Mouse (Mus musculus): ENCODE measurements around the gene Rbfox2. TPM values are rescaled to one million over a fixed set of nuclear protein-coding genes. Genes with fewer than 3 reads are reported as not detected.
"Not testable (repeated sequence)": the region's sequence is repeated elsewhere in the genome, so short reads cannot be mapped to it uniquely, and the experiment has no call there.

The Rbfox2 gene
- polyA plus RNA-seq, 1 experiment from 2014 or later: 57.8 TPM

DNA sequence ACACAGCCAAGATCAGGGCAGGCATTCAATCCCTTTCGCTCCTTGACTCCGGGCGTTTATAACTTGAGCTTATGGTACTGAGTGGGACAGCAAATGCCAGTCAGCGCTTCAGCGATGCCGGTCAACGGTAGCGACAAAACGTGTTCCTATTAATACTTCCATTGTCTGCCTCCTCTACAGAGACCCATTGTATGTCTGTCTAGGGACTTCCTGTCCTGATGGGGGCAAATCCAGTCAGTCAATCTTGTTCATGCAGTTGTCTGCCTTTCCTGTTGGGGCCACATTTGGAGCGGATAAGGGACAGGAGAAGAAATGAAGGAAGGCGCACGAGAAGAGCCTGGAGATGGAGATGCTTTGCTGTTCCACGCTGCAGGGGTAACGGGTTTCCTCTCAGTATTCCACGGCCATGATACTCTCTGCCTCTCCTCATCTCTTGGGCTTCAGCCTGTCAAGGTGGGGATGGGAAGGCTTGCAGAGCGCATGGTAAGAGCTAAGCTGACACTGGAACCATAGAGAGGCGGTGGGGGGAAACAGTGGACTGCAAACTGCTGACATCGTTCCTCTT, 36.2 kb upstream of the Rbfox2 start:
- peak overlapping the region; percentile 58 for H3K4me2 ChIP-seq
- H3K9me3 ChIP-seq: no peaks in the 10 kb centered on the region
- peak overlapping the region; percentile 94 for H3K27ac ChIP-seq
- H3K4me1 ChIP-seq: peaks cover 47% of the 10 kb centered on the region
- WGBS: 16% methylated on average over 18 of the region's 18 CpGs
- no peaks in the 10 kb centered on the region for H3K36me3 ChIP-seq
- peak overlapping the region; percentile 58 for H3K9ac ChIP-seq
- ATAC-seq (ENCODE audit: insufficient number of reproducible peaks, insufficient read depth, low FRiP score, low TSS enrichment, low read depth): no peak
- H3K27me3 ChIP-seq: no peaks in the 10 kb centered on the region
- H3K4me3 ChIP-seq: peak overlapping the region; percentile 25

GRCm38 (mm10) chr15:77342005-77342404, 35.2 kb upstream of the Rbfox2 start:
- no peak overlapping the region for H3K9ac ChIP-seq
- H3K27ac ChIP-seq: no peak overlapping the region
- 90% methylated on average over 6 of the region's 6 CpGs for WGBS
- H3K4me1 ChIP-seq: peaks cover 56% of the 10 kb centered on the region
- H3K36me3 ChIP-seq: no peaks in the 10 kb centered on the region
- no peaks in the 10 kb centered on the region for H3K9me3 ChIP-seq
- no peak for ATAC-seq (ENCODE audit: insufficient number of reproducible peaks, insufficient read depth, low FRiP score, low TSS enrichment, low read depth)
- H3K4me2 ChIP-seq: no peak overlapping the region
- no peak overlapping the region for H3K4me3 ChIP-seq
- H3K27me3 ChIP-seq: no peaks in the 10 kb centered on the region

DNA sequence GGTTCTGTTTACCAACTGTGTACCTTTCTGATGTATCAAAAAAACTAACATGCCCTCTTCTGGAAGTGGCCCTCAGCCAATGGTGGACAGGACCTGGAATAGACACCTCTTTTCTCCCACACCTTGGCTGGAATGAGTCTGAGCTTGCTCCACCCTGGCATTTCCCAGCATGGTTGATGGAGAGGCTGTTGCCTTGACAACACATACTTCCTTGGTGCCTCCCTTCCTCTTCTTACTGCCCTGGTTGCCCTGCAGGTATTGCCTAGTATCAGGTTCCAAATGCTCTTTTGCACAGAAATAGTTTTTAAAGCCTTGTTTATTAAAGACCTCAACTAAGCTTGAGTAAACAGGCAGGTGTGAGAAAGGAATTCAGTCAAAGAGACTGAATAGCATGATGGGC, 33.8 kb upstream of the Rbfox2 start:
- ATAC-seq (ENCODE audit: insufficient number of reproducible peaks, insufficient read depth, low FRiP score, low TSS enrichment, low read depth): no peak
- Histone ChIP-seq H3K4me1 (peaks cover 69% of the 10 kb centered on the region), H3K9ac (no peak overlapping the region), H3K4me3 (no peak overlapping the region), H3K27ac (no peak overlapping the region), H3K4me2 (no peak overlapping the region), H3K9me3 (no peaks in the 10 kb centered on the region), H3K36me3 (no peaks in the 10 kb centered on the region), H3K27me3 (no peaks in the 10 kb centered on the region)

- Histone ChIP-seq H3K9ac (no peak overlapping the region), H3K9me3 (no peaks in the 10 kb centered on the region), H3K4me2 (no peak overlapping the region), H3K4me3 (no peak overlapping the region), H3K36me3 (no peaks in the 10 kb centered on the region), H3K27me3 (no peaks in the 10 kb centered on the region), H3K4me1 (peaks cover 58% of the 10 kb centered on the region), H3K27ac (no peak overlapping the region)
- WGBS: 26% methylated on average over 8 of the region's 8 CpGs
- ATAC-seq (ENCODE audit: insufficient number of reproducible peaks, insufficient read depth, low FRiP score, low TSS enrichment, low read depth): no peak
These were observed 32.2 kb upstream of the Rbfox2 start for GRCm38 (mm10) chr15:77338924-77339429.

GRCm38 (mm10) chr15:77338451-77338850, 31.6 kb upstream of the Rbfox2 start:
- ATAC-seq (ENCODE audit: insufficient number of reproducible peaks, insufficient read depth, low FRiP score, low TSS enrichment, low read depth): no peak
- Histone ChIP-seq H3K27ac (peak overlapping the region; percentile 60), H3K4me3 (no peak overlapping the region), H3K9me3 (no peaks in the 10 kb centered on the region), H3K4me2 (no peak overlapping the region), H3K36me3 (no peaks in the 10 kb centered on the region), H3K27me3 (no peaks in the 10 kb centered on the region), H3K9ac (no peak overlapping the region), H3K4me1 (peaks cover 53% of the 10 kb centered on the region)
- 64% methylated on average over 7 of the region's 7 CpGs for WGBS

- Histone ChIP-seq H3K9ac (no peak overlapping the region), H3K4me2 (no peak overlapping the region), H3K36me3 (no peaks in the 10 kb centered on the region), H3K27me3 (no peaks in the 10 kb centered on the region), H3K4me3 (no peak overlapping the region), H3K9me3 (no peaks in the 10 kb centered on the region), H3K27ac (peak overlapping the region; percentile 60), H3K4me1 (peaks cover 47% of the 10 kb centered on the region)
- no peak for ATAC-seq (ENCODE audit: insufficient number of reproducible peaks, insufficient read depth, low FRiP score, low TSS enrichment, low read depth)
- WGBS: 64% methylated on average over 3 of the region's 3 CpGs
These were observed 31.1 kb upstream of the Rbfox2 start for GRCm38 (mm10) chr15:77337926-77338325.

DNA sequence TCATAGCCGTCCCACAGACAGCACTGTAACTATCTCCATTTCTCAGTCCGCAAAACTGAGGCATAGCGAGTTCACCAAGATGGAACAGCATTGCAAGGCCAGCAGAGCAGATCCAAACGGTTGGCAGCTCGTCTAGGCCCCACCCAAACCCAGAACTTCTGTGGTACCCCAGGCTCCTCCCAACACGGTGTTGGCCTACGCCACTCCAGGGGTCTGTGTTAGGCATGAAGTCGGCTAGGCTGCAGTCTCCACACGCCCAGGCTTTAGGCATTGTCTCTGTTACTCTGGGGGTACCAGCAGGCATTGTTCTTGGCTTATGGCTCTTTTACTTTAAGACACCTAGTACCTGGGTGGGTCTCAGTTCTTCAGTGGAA, 30.2 kb upstream of the Rbfox2 start:
- peak overlapping the region; percentile 58 for H3K9ac ChIP-seq
- peaks cover 41% of the 10 kb centered on the region for H3K4me1 ChIP-seq
- ATAC-seq (ENCODE audit: insufficient number of reproducible peaks, insufficient read depth, low FRiP score, low TSS enrichment, low read depth): 0 out of 2 replicates have a peak, but pooled peaks have one; percentile 8
- peak overlapping the region; percentile 57 for H3K4me2 ChIP-seq
- no peaks in the 10 kb centered on the region for H3K9me3 ChIP-seq
- H3K4me3 ChIP-seq: peak overlapping the region; percentile 21; the same call in 1 of the 2 replicates
- H3K27me3 ChIP-seq: no peaks in the 10 kb centered on the region
- H3K27ac ChIP-seq: peak overlapping the region; percentile 92
- H3K36me3 ChIP-seq: no peaks in the 10 kb centered on the region
- WGBS: 32% methylated on average over 9 of the region's 9 CpGs

DNA sequence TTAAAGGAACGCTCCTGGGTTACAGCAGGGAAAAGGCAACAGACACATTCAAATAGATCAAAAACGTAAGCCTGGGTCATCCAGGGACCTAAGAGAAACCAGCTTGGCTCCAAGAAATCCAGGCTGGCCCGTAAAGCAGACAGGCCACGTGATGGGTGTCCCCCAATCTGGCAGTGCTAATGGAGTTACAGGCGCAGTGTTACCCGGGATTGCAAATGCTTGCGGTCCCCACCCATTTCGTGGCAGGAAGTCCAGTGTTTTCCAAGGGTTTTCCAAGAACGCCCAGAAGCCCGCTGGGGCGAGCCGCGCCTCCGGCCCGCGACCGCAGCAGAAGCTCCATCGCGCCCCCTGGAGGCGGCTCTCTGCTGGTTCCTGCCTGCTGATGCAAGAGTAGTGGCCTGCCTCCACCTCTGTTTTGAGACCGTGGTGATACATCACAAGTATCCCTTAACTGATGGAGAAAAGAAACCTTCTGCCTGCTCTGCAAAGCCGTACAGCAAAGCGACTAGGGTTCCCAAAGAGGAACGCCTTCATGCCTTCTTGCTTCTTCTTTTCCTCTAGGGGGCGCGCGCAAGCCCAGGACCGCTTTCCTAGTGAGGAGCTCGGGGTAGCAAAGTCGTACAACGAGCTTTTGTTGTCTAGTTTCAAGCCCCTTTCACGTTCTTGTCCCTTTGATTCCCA, 29.6 kb upstream of the Rbfox2 start:
- H3K4me2 ChIP-seq: peak overlapping the region; percentile 57
- H3K27ac ChIP-seq: peak overlapping the region; percentile 92
- H3K4me3 ChIP-seq: peak overlapping the region; percentile 21
- H3K9ac ChIP-seq: peak overlapping the region; percentile 58
- H3K4me1 ChIP-seq: peaks cover 43% of the 10 kb centered on the region
- H3K9me3 ChIP-seq: no peaks in the 10 kb centered on the region
- H3K27me3 ChIP-seq: no peaks in the 10 kb centered on the region
- ATAC-seq (ENCODE audit: insufficient number of reproducible peaks, insufficient read depth, low FRiP score, low TSS enrichment, low read depth): peak; percentile 71
- WGBS: 1% methylated on average over 32 of the region's 32 CpGs
- H3K36me3 ChIP-seq: no peaks in the 10 kb centered on the region

DNA sequence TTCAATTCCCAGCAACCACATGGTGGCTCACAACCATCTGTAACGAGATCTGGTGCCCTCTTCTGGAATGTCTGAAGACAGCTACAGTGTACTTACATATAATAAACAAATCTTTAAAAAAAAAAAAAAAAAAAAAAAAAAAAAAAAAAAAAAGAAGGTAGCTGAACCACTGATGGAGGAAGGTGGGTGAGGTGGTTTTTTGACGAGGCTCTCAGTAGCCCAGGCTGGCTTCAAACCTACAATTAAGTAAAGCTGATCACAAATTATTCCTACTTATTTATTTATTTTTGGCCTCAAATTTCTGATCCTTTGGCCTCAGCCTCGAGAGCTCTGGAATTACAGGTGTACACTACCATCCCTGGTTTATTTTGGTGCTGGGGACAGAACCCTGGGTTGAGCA, 28.4 kb upstream of the Rbfox2 start:
- not testable (repeated sequence) for H3K27me3 ChIP-seq; H3K4me2 ChIP-seq; H3K36me3 ChIP-seq; H3K9me3 ChIP-seq; H3K9ac ChIP-seq; H3K4me3 ChIP-seq; ATAC-seq (ENCODE audit: insufficient number of reproducible peaks, insufficient read depth, low FRiP score, low TSS enrichment, low read depth)
- peak overlapping the region; percentile 92; the same call in 1 of the 2 replicates for H3K27ac ChIP-seq
- peaks cover 44% of the 10 kb centered on the region for H3K4me1 ChIP-seq
- WGBS: 83% methylated on average over 3 of the region's 3 CpGs

GRCm38 (mm10) chr15:77332272-77332991, 25.6 kb upstream of the Rbfox2 start:
- WGBS: 78% methylated on average over 7 of the region's 7 CpGs
- no peaks in the 10 kb centered on the region for H3K9me3 ChIP-seq
- no peaks in the 10 kb centered on the region for H3K36me3 ChIP-seq
- no peak overlapping the region for H3K9ac ChIP-seq
- H3K4me1 ChIP-seq: peaks cover 21% of the 10 kb centered on the region
- H3K4me2 ChIP-seq: no peak overlapping the region
- H3K27me3 ChIP-seq: no peaks in the 10 kb centered on the region
- no peak overlapping the region for H3K4me3 ChIP-seq
- ATAC-seq (ENCODE audit: insufficient number of reproducible peaks, insufficient read depth, low FRiP score, low TSS enrichment, low read depth): no peak
- no peak overlapping the region for H3K27ac ChIP-seq

- H3K4me3 ChIP-seq: no peak overlapping the region
- no peak for ATAC-seq (ENCODE audit: insufficient number of reproducible peaks, insufficient read depth, low FRiP score, low TSS enrichment, low read depth)
- H3K27ac ChIP-seq: no peak overlapping the region
- H3K4me2 ChIP-seq: no peak overlapping the region
- H3K27me3 ChIP-seq: no peaks in the 10 kb centered on the region
- peaks cover 16% of the 10 kb centered on the region for H3K4me1 ChIP-seq
- H3K9ac ChIP-seq: no peak overlapping the region
- WGBS: 63% methylated on average over 4 of the region's 4 CpGs
- no peaks in the 10 kb centered on the region for H3K36me3 ChIP-seq
- no peaks in the 10 kb centered on the region for H3K9me3 ChIP-seq
These were observed 24.6 kb upstream of the Rbfox2 start for GRCm38 (mm10) chr15:77331444-77331843.
